Mouse (Mus musculus): ENCODE data around the gene Izumo4. TPM values are rescaled to one million over a fixed set of nuclear protein-coding genes. Genes with fewer than 3 reads are reported as not detected.

Izumo4 gene
- total and polyA plus RNA-seq, 2 experiments, result 18.3 to 49.7 TPM

DNA sequence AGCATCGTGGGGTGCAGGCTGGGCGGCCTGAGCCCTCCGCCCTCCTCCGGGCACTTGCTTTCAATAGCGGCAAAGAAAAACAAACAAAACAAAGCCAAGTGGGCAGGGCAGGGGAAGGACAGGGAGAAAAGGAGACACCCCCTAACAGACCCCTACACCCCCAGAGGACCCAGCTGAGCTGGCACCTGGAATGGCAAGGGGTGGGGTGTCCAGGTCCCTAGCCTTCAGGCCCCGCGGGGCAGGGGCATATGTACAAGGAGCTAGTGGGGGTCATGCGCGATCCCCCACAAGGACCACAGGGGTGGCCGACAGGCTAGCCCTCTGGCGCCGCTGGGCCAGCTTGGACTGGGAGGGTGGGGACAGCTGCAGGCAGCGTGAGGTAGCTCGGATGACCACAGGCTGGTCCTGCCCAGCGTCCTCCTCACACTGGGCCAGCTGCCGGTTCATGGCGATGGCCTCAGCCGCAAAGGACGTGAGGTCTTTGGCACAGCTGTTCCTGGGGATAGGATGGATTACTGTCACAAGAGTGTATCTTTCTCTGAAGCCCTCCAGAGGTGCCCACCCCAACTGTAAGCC lies 35.1 kb upstream of the Izumo4 start:
- WGBS, result 50% methylated on average over 19 of the region's 19 CpGs

GRCm38 (mm10) chr10:80668614-80669013 lies 33.4 kb upstream of the Izumo4 start:
- Histone ChIP-seq H3K4me1 (ENCODE audit: control insufficient read depth, insufficient read depth, low read length) (peaks cover 72% of the 10 kb centered on the region), H3K27ac (replicated peaks; ENCODE audit: insufficient read depth, low read depth, low read length) (no peak overlapping the region), H3K9ac (ENCODE audit: low read depth, low read length) (peak overlapping the region; percentile 27; the same call in 1 of the 2 replicates), H3K36me3 (ENCODE audit: control insufficient read depth, insufficient read depth, low read length) (peaks cover 42% of the 10 kb centered on the region), H3K4me3 (ENCODE audit: insufficient read depth, low read depth, low read length) (no peak overlapping the region), H3K27me3 (ENCODE audit: control insufficient read depth, insufficient read depth, low read length) (no peaks in the 10 kb centered on the region), H3K79me2 (ENCODE audit: control insufficient read depth, insufficient read depth, low read length) (peaks cover 24% of the 10 kb centered on the region)
- WGBS, result 61% methylated on average over 11 of the region's 11 CpGs
- DNase-seq (ENCODE audit: extremely low read depth, low read depth, low spot score), result peak; percentile 59
- TF ChIP-seq CTCF (IDR thresholded peaks at IDR 0.05; ENCODE audit: low read depth, low read length), result no peak
- no peak for TF ChIP-seq POLR2A (IDR thresholded peaks at IDR 0.05; ENCODE audit: extremely low read depth, insufficient read depth, low read length)

More for the DNA sequence above, 35.1 kb upstream of the Izumo4 start:
- no peak for TF ChIP-seq POLR2A (IDR thresholded peaks at IDR 0.05; ENCODE audit: extremely low read depth, insufficient read depth, low read length)
- no peak for TF ChIP-seq CTCF (IDR thresholded peaks at IDR 0.05; ENCODE audit: low read depth, low read length)
- Histone ChIP-seq H3K9ac (ENCODE audit: low read depth, low read length) (peak overlapping the region; percentile 75), H3K79me2 (ENCODE audit: control insufficient read depth, insufficient read depth, low read length) (peaks cover 7% of the 10 kb centered on the region), H3K27me3 (ENCODE audit: control insufficient read depth, insufficient read depth, low read length) (no peaks in the 10 kb centered on the region), H3K4me3 (ENCODE audit: insufficient read depth, low read depth, low read length) (no peak overlapping the region), H3K4me1 (ENCODE audit: control insufficient read depth, insufficient read depth, low read length) (peaks cover 61% of the 10 kb centered on the region), H3K36me3 (ENCODE audit: control insufficient read depth, insufficient read depth, low read length) (peaks cover 42% of the 10 kb centered on the region), H3K27ac (replicated peaks; ENCODE audit: insufficient read depth, low read depth, low read length) (peak overlapping the region; percentile 97)
- peak; percentile 40 for DNase-seq (ENCODE audit: extremely low read depth, low read depth, low spot score)

DNA sequence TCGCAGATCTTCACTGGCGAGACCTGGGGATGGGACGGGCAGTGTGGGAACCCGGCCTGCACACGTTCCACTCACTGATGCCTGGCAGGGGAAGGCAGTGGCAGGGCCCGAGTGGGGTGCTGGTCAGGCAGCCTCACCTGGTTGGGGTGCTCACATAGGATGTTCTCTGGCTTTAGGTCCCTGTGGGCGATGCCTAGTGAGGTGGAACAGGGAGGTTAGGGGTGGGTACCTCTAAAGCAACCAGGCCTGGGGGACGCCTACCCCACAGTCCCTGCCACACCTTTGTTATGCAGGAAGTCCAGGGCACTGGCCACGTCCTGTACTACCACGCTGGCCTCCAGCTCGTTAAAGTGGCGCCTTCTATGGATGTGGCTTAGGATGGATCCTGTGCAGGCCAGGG lies 33.0 kb upstream of the Izumo4 start:
- peaks cover 28% of the 10 kb centered on the region for H3K79me2 ChIP-seq (ENCODE audit: control insufficient read depth, insufficient read depth, low read length)
- H3K9ac ChIP-seq (ENCODE audit: low read depth, low read length), result no peak overlapping the region; the same call in 1 of the 2 replicates
- H3K36me3 ChIP-seq (ENCODE audit: control insufficient read depth, insufficient read depth, low read length), result peaks cover 42% of the 10 kb centered on the region
- 0 out of 2 replicates have a peak overlapping the region, but pooled peaks have one; percentile 59 for H3K27ac ChIP-seq (replicated peaks; ENCODE audit: insufficient read depth, low read depth, low read length)
- H3K27me3 ChIP-seq (ENCODE audit: control insufficient read depth, insufficient read depth, low read length), result no peaks in the 10 kb centered on the region
- no peak overlapping the region for H3K4me3 ChIP-seq (ENCODE audit: insufficient read depth, low read depth, low read length)
- no peak for DNase-seq (ENCODE audit: extremely low read depth, low read depth, low spot score)
- TF ChIP-seq POLR2A (IDR thresholded peaks at IDR 0.05; ENCODE audit: extremely low read depth, insufficient read depth, low read length) (no peak), CTCF (IDR thresholded peaks at IDR 0.05; ENCODE audit: low read depth, low read length) (no peak)
- H3K4me1 ChIP-seq (ENCODE audit: control insufficient read depth, insufficient read depth, low read length), result peaks cover 73% of the 10 kb centered on the region
- WGBS, result 86% methylated on average over 12 of the region's 12 CpGs

- WGBS, result 62% methylated on average over 7 of the region's 7 CpGs
- TF ChIP-seq CTCF (IDR thresholded peaks at IDR 0.05; ENCODE audit: low read depth, low read length) (no peak), POLR2A (IDR thresholded peaks at IDR 0.05; ENCODE audit: extremely low read depth, insufficient read depth, low read length) (no peak)
- peak; percentile 90 for DNase-seq (ENCODE audit: extremely low read depth, low read depth, low spot score)
- Histone ChIP-seq H3K79me2 (ENCODE audit: control insufficient read depth, insufficient read depth, low read length) (peaks cover 31% of the 10 kb centered on the region), H3K36me3 (ENCODE audit: control insufficient read depth, insufficient read depth, low read length) (peaks cover 42% of the 10 kb centered on the region), H3K4me3 (ENCODE audit: insufficient read depth, low read depth, low read length) (no peak overlapping the region), H3K27me3 (ENCODE audit: control insufficient read depth, insufficient read depth, low read length) (no peaks in the 10 kb centered on the region), H3K27ac (replicated peaks; ENCODE audit: insufficient read depth, low read depth, low read length) (peak overlapping the region; percentile 59), H3K9ac (ENCODE audit: low read depth, low read length) (peak overlapping the region; percentile 29; the same call in 1 of the 2 replicates), H3K4me1 (ENCODE audit: control insufficient read depth, insufficient read depth, low read length) (peaks cover 75% of the 10 kb centered on the region)
Measured at GRCm38 (mm10) chr10:80669737-80670485, 32.1 kb upstream of the Izumo4 start.

- peak overlapping the region; percentile 29; the same call in 1 of the 2 replicates for H3K9ac ChIP-seq (ENCODE audit: low read depth, low read length)
- no peak for TF ChIP-seq POLR2A (IDR thresholded peaks at IDR 0.05; ENCODE audit: extremely low read depth, insufficient read depth, low read length)
- no peaks in the 10 kb centered on the region for H3K27me3 ChIP-seq (ENCODE audit: control insufficient read depth, insufficient read depth, low read length)
- H3K27ac ChIP-seq (replicated peaks; ENCODE audit: insufficient read depth, low read depth, low read length), result peak overlapping the region; percentile 33; the same call in 1 of the 2 replicates
- 38% methylated on average over 2 of the region's 2 CpGs for WGBS
- DNase-seq (ENCODE audit: extremely low read depth, low read depth, low spot score), result peak; percentile 43
- peaks cover 71% of the 10 kb centered on the region for H3K4me1 ChIP-seq (ENCODE audit: control insufficient read depth, insufficient read depth, low read length)
- no peak overlapping the region for H3K4me3 ChIP-seq (ENCODE audit: insufficient read depth, low read depth, low read length)
- H3K79me2 ChIP-seq (ENCODE audit: control insufficient read depth, insufficient read depth, low read length), result peaks cover 34% of the 10 kb centered on the region
- H3K36me3 ChIP-seq (ENCODE audit: control insufficient read depth, insufficient read depth, low read length), result peaks cover 42% of the 10 kb centered on the region
Measured at GRCm38 (mm10) chr10:80670531-80670930, 31.5 kb upstream of the Izumo4 start.

Measured in liver, adult 2 months (tissue).